Mouse (Mus musculus) CH12.LX (cell line): ENCODE measurements around the gene Trdmt1.

Experiments
- CTCF ChIP-seq, 2 experiments: IDR thresholded peaks in 1 of 2; conservative IDR thresholded peaks in 1 of 2; 2 replicates each; pipeline ENCODE4 v1.5.1; 2011 to 2012; ENCODE audit warnings: low read depth in 2 of 2, low read length in 2 of 2, improper control_type of control experiment in 1 of 2, inconsistent platforms in 1 of 2, mild to moderate bottlenecking in 1 of 2, moderate library complexity in 1 of 2
- EP300 ChIP-seq: IDR thresholded peaks from 2 replicates; pipeline ENCODE4 v1.6.1; 2011; ENCODE audit warnings: low read length, improper control_type of control experiment
- ETS1 ChIP-seq: conservative IDR thresholded peaks from 2 replicates; pipeline ENCODE4 v1.6.1; 2012; ENCODE audit warnings: low read depth, mild to moderate bottlenecking, inconsistent platforms, low read length, improper control_type of control experiment, moderate library complexity
- MEF2A ChIP-seq: IDR thresholded peaks from 2 replicates; pipeline ENCODE4 v1.6.1; 2014; ENCODE audit warnings: low read depth, mild to moderate bottlenecking, inconsistent platforms, low read length, improper control_type of control experiment, borderline replicate concordance
- POLR2AphosphoS2 ChIP-seq: IDR thresholded peaks from 2 replicates; pipeline ENCODE4 v1.6.1; 2011; ENCODE audit warnings: low read depth, low read length, improper control_type of control experiment
- UBTF ChIP-seq: IDR thresholded peaks from 2 replicates; pipeline ENCODE4 v1.6.1; 2012; ENCODE audit warnings: low read depth, mild to moderate bottlenecking, inconsistent platforms, low read length, improper control_type of control experiment, moderate library complexity

- TF ChIP-seq UBTF: peak; percentile 36; the same call in 1 of the 2 replicates
- TF ChIP-seq MEF2A: no peak; the same call in 1 of the 2 replicates
- TF ChIP-seq POLR2AphosphoS2: no peak
- peak; percentile 36; the same call in 1 of the 2 replicates for TF ChIP-seq EP300
- TF ChIP-seq ETS1: no peak; the same call in 1 of the 2 replicates
- TF ChIP-seq CTCF (conservative IDR thresholded peaks at IDR 0.05 in 1 of 2, IDR thresholded peaks at IDR 0.05 in 1 of 2; ENCODE audit: low read depth in 2 of 2, low read length in 2 of 2): peak; percentile 48 to 77; a peak in 3 of 4 replicates
These were observed 30.9 kb upstream of the Trdmt1 start for GRCm38 (mm10) chr2:13575287-13575801.
